Mouse (Mus musculus): ENCODE results near the gene 4930404N11Rik. TPM values are rescaled to one million over a fixed set of nuclear protein-coding genes. Genes with fewer than 3 reads are reported as not detected.

The 4930404N11Rik gene
- polyA plus RNA-seq, 1 experiment from 2014 or later, result 0.94 TPM

- TF ChIP-seq EP300 (IDR thresholded peaks at IDR 0.05; ENCODE audit: low read depth) (no peak), CTCF (IDR thresholded peaks at IDR 0.05; ENCODE audit: low read depth) (peak; percentile 37)
- H3K4me1 ChIP-seq (ENCODE audit: insufficient read depth), result peaks cover 35% of the 10 kb centered on the region
- no peaks in the 10 kb centered on the region for H3K9me3 ChIP-seq (ENCODE audit: low read length)
- peak overlapping the region; percentile 30 for H3K4me3 ChIP-seq (ENCODE audit: low read depth, low read length)
- peaks cover 30% of the 10 kb centered on the region for H3K27me3 ChIP-seq (ENCODE audit: insufficient read depth, low read length)
- 0 out of 2 replicates have a peak overlapping the region, but pooled peaks have one; percentile 16 for H3K9ac ChIP-seq (replicated peaks)
- WGBS (ENCODE audit: insufficient replicate concordance), result 16% methylated on average over 50 of the region's 55 CpGs
- ATAC-seq (peak; percentile 9; the same call in 1 of the 2 replicates), DNase-seq (peak; percentile 90)
- peak overlapping the region; percentile 75 for H3K4me2 ChIP-seq (ENCODE audit: low read depth, low read length)
- no peak overlapping the region for H3K27ac ChIP-seq (ENCODE audit: low read depth)
- H3K36me3 ChIP-seq (replicated peaks; ENCODE audit: insufficient read depth, low read length), result peaks cover 10% of the 10 kb centered on the region
Measured at GRCm38 (mm10) chr10:81346453-81347067, 19.1 kb downstream of the 4930404N11Rik start.

- ATAC-seq, result no peak
- Histone ChIP-seq H3K9me3 (ENCODE audit: low read length) (no peaks in the 10 kb centered on the region), H3K9ac (replicated peaks) (no peak overlapping the region), H3K4me1 (ENCODE audit: insufficient read depth) (peaks cover 33% of the 10 kb centered on the region), H3K4me3 (ENCODE audit: low read depth, low read length) (no peak overlapping the region), H3K36me3 (replicated peaks; ENCODE audit: insufficient read depth, low read length) (peaks cover 10% of the 10 kb centered on the region), H3K4me2 (ENCODE audit: low read depth, low read length) (no peak overlapping the region), H3K27ac (ENCODE audit: low read depth) (no peak overlapping the region), H3K27me3 (ENCODE audit: insufficient read depth, low read length) (peaks cover 30% of the 10 kb centered on the region)
- TF ChIP-seq EP300 (IDR thresholded peaks at IDR 0.05; ENCODE audit: low read depth) (no peak), CTCF (IDR thresholded peaks at IDR 0.05; ENCODE audit: low read depth) (no peak)
- no peak for DNase-seq
- 67% methylated on average over 4 of the region's 4 CpGs for WGBS (ENCODE audit: insufficient replicate concordance)
Measured at GRCm38 (mm10) chr10:81345162-81345534, 20.5 kb downstream of the 4930404N11Rik start.

- ATAC-seq (no peak), DNase-seq (no peak)
- Histone ChIP-seq H3K9me3 (ENCODE audit: low read length) (no peaks in the 10 kb centered on the region), H3K27ac (ENCODE audit: low read depth) (no peak overlapping the region), H3K4me1 (ENCODE audit: insufficient read depth) (peaks cover 29% of the 10 kb centered on the region), H3K27me3 (ENCODE audit: insufficient read depth, low read length) (peaks cover 30% of the 10 kb centered on the region), H3K4me2 (ENCODE audit: low read depth, low read length) (no peak overlapping the region), H3K9ac (replicated peaks) (no peak overlapping the region), H3K36me3 (replicated peaks; ENCODE audit: insufficient read depth, low read length) (peaks cover 10% of the 10 kb centered on the region), H3K4me3 (ENCODE audit: low read depth, low read length) (no peak overlapping the region)
- 38% methylated on average over 8 of the region's 8 CpGs for WGBS (ENCODE audit: insufficient replicate concordance)
- TF ChIP-seq CTCF (IDR thresholded peaks at IDR 0.05; ENCODE audit: low read depth), result peak; percentile 61
- TF ChIP-seq EP300 (IDR thresholded peaks at IDR 0.05; ENCODE audit: low read depth), result no peak
Measured at GRCm38 (mm10) chr10:81344421-81345161, 21.0 kb downstream of the 4930404N11Rik start.

DNA sequence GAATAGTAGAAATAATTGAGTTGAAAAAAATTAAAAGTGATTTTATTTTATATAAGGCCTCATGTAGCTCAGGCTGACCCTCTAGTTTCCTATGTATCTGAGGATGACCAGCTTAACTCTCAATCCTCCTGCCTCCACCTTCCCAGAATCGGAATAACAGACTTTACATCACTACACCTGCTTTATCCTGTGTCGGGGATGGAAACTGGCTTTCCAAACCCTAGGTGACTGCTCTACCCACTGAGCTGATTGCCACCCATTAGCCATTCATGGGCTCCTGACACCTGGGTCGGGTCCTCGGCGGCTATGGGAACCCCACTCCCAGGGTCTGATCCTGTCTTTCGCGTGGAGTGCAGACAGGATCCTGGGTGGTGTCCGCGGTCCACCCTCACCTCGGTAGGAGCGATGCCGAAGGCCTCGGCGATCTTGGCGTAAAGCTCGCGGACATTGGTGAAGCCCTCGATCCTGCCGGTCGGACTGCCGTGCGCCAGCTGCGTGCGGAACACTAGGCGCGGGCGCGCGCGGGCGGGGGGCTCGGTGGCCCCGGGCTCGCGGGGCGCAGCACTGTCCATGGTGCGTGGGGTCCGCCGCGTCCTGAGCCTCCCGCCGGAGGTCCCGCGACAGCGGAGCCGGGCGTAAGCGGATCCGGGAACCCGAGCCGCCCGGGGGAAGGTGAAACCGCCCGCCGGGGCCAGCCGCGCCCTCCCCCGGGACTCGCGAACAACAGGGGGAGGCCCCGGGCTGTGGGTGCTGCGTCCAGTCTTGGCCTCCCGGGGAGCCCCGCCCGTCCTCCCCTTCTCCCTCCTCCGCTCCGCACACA lies 22.7 kb downstream of the 4930404N11Rik start, which contains the start of gene Gipc3:
TSS of gene Gipc3 (minus strand) at position 581 of the 820 bp plus-strand sequence.
- Histone ChIP-seq H3K9me3 (ENCODE audit: low read length) (no peaks in the 10 kb centered on the region), H3K36me3 (replicated peaks; ENCODE audit: insufficient read depth, low read length) (peaks cover 3% of the 10 kb centered on the region; the same call in 1 of the 2 replicates), H3K4me1 (ENCODE audit: insufficient read depth) (peaks cover 18% of the 10 kb centered on the region), H3K4me2 (ENCODE audit: low read depth, low read length) (peak within 1 kb of the TSS; percentile 75), H3K4me3 (ENCODE audit: low read depth, low read length) (peak within 1 kb of the TSS; percentile 48), H3K27me3 (ENCODE audit: insufficient read depth, low read length) (peaks cover 30% of the 10 kb centered on the region), H3K9ac (replicated peaks) (0 out of 2 replicates have a peak within 1 kb of the TSS, but pooled peaks have one; percentile 36), H3K27ac (ENCODE audit: low read depth) (no peak within 1 kb of the TSS)
- no peak for TF ChIP-seq CTCF (IDR thresholded peaks at IDR 0.05; ENCODE audit: low read depth)
- TF ChIP-seq EP300 (IDR thresholded peaks at IDR 0.05; ENCODE audit: low read depth), result no peak
- ATAC-seq (no peak), DNase-seq (no peak)
- 6% methylated on average over 45 of the region's 67 CpGs for whole genome bisulfite sequencing (ENCODE audit: insufficient replicate concordance)

GRCm38 (mm10) chr10:81341333-81341949 lies 24.2 kb downstream of the 4930404N11Rik start:
- ATAC-seq (0 out of 2 replicates have a peak, but pooled peaks have one; percentile 22), DNase-seq (peak; percentile 81)
- Histone ChIP-seq H3K4me3 (ENCODE audit: low read depth, low read length) (no peak overlapping the region), H3K9ac (replicated peaks) (no peak overlapping the region), H3K36me3 (replicated peaks; ENCODE audit: insufficient read depth, low read length) (no peaks in the 10 kb centered on the region), H3K27ac (ENCODE audit: low read depth) (no peak overlapping the region), H3K4me2 (ENCODE audit: low read depth, low read length) (no peak overlapping the region), H3K4me1 (ENCODE audit: insufficient read depth) (peaks cover 7% of the 10 kb centered on the region), H3K27me3 (ENCODE audit: insufficient read depth, low read length) (peaks cover 35% of the 10 kb centered on the region), H3K9me3 (ENCODE audit: low read length) (no peaks in the 10 kb centered on the region)
- 37% methylated on average over 16 of the region's 16 CpGs for WGBS (ENCODE audit: insufficient replicate concordance)
- peak; percentile 89 for TF ChIP-seq CTCF (IDR thresholded peaks at IDR 0.05; ENCODE audit: low read depth)
- no peak for TF ChIP-seq EP300 (IDR thresholded peaks at IDR 0.05; ENCODE audit: low read depth)
